Mouse (Mus musculus) frontal cortex, adult 2 months (tissue): Measurements from ENCODE around the gene Sept11. TPM values are rescaled to one million over a fixed set of nuclear protein-coding genes. Genes with fewer than 3 reads are reported as not detected.

Experiments
- polyA plus RNA-seq: library from polyadenylated mRNA; depleted of rRNA; stranded (reverse); fragments of >200 nt; gene quantifications from 2 replicates; pipeline ENCODE4 v1.2.3, GENCODE M21; 2012; rRNA removed

Sept11 gene
- polyA plus RNA-seq, 1 experiment: 147 TPM

Other genes with a start within 250 kb of the Sept11 start
- 5.2 and 5.4 TPM in 2 replicates for gene Sowahb, start 48.4 kb upstream of the Sept11 start, polyA plus RNA-seq
- 178 and 179 TPM in 2 replicates for gene Ccni, start 113.1 kb downstream of the Sept11 start, polyA plus RNA-seq
- 0.63 and 0.64 TPM in 2 replicates for gene 2010109A12Rik, start 113.1 kb downstream of the Sept11 start, polyA plus RNA-seq
- gene Ccng2, start 173.8 kb downstream of the Sept11 start, polyA plus RNA-seq: 36.8 and 42.2 TPM in 2 replicates